Mouse (Mus musculus): ENCODE measurements around the gene 6430531B16Rik. TPM values are rescaled to one million over a fixed set of nuclear protein-coding genes. Genes with fewer than 3 reads are reported as not detected.

Gene 6430531B16Rik
- polyA plus RNA-seq (2015; fragmentation: Nextera tagmentation; extraction: Ambion mirVana), result 1.2 and 1.7 TPM in 2 replicates

DNA sequence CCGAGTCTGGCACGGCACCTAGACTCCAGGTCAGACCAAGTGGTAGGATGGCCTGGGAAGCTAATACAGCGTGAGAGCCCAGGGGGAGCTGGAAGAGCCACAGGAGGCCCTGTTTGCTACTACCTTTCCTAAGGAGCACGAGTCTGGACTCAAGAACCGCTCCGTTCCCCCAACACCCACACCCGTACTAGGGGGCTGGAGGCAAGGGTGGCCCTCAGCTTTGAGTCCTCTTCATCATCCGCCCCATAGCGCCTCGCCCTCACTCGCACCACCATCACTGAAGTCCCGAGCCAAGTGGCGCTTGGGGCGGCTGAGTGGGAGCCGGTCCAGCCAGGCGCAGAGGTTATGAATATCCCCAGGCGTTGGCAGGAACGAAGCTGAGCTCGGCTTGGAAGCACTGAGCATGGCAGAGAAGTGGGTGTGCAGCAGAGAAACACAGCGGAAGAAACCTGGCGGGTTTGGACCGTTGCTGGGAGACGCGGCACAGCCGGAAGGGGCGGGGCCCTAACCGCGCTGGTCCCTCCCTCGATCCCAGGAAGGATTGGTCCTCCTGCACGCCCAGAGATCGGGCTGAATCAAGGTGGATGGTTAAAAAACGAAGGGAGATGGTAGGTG, at the start of gene 6430531B16Rik:
6430531B16Rik (minus strand) TSS at position 478 of the 615 bp plus-strand sequence.
- H3K27me3 ChIP-seq, result no peaks in the 10 kb centered on the region
- H3K9ac ChIP-seq, result peak within 1 kb of the TSS; percentile 37; the same call in 1 of the 2 replicates
- H3K4me1 ChIP-seq, result peaks cover 12% of the 10 kb centered on the region; the same call in 1 of the 2 replicates
- H3K4me2 ChIP-seq, result peak within 1 kb of the TSS; percentile 81
- H3K4me3 ChIP-seq, result peak within 1 kb of the TSS; percentile 51
- H3K36me3 ChIP-seq, result no peaks in the 10 kb centered on the region
- peak; percentile 87 for ATAC-seq (ENCODE audit: borderline replicate concordance, extremely low read depth, low FRiP score, low TSS enrichment)
- WGBS, result 3% methylated on average over 32 of the region's 32 CpGs
- H3K27ac ChIP-seq, result no peak within 1 kb of the TSS
- H3K9me3 ChIP-seq, result no peaks in the 10 kb centered on the region

- ATAC-seq (ENCODE audit: borderline replicate concordance, extremely low read depth, low FRiP score, low TSS enrichment), result no peak
- Histone ChIP-seq H3K27me3 (no peaks in the 10 kb centered on the region), H3K36me3 (peaks cover 25% of the 10 kb centered on the region), H3K4me1 (no peaks in the 10 kb centered on the region), H3K4me3 (no peak overlapping the region), H3K4me2 (no peak overlapping the region), H3K9ac (no peak overlapping the region), H3K27ac (no peak overlapping the region), H3K9me3 (no peaks in the 10 kb centered on the region)
- WGBS, result 95% methylated on average over 17 of the region's 17 CpGs
Observed at GRCm38 (mm10) chr7:140011336-140011735, 32.8 kb upstream of the 6430531B16Rik start.

DNA sequence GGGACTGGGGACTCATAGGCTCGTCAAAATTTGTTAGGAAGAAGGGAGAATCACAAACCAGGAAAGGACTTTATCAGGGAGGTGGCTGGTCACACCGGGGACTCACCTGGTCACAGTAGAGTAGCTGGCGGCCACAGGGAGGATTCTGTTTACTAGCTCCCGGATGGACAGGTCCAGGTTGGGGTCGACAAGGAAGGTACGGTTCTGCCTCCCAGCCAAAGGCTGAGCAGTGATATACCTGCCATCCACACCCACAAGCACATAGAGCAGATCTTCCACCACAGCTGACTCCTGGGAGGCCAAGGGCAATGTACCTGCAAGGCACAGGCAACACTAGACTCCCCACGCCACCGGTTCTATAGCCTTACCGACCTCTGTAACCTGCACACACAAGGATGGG, 29.2 kb upstream of the 6430531B16Rik start:
- Histone ChIP-seq H3K27me3 (no peaks in the 10 kb centered on the region), H3K9ac (no peak overlapping the region), H3K27ac (no peak overlapping the region), H3K36me3 (peaks cover 45% of the 10 kb centered on the region), H3K4me2 (no peak overlapping the region), H3K9me3 (no peaks in the 10 kb centered on the region), H3K4me3 (no peak overlapping the region), H3K4me1 (no peaks in the 10 kb centered on the region)
- 96% methylated on average over 9 of the region's 9 CpGs for WGBS
- no peak for ATAC-seq (ENCODE audit: borderline replicate concordance, extremely low read depth, low FRiP score, low TSS enrichment)

DNA sequence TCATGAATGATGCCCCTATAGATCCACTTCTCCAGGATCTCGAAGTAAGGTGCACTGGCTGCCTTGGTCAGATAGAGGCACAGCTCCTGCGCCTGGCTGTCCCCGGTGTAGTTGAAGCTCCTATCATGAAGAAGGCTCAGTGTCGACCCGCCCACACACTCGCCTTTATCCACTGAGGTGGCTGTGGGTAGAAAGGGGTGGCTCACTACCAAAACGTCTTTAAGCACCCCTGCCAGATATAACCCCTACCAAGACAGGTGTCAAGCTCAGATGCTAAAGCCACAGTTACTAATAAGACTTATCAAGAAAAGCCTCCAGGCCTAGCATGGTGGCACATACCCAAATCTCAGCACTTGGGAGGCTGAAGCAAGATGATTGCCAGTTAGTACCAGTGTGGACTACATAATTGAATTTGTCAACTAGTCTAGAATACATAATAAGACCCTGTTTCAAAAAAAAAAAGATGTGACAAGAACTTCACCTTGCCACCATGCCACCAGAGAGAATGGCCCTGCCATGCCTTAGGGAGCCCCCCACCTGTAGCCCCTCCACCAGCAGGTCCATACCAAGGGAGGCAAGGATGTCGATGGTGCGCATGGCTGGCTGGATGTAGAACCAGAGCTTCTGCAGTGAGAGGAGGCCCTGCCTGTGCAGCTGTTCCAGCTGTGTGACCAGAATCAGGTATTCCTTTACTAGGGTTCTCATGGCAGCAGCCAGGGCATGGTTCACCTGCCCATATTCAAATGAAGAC, 28.5 kb upstream of the 6430531B16Rik start:
- H3K4me3 ChIP-seq, result no peak overlapping the region
- no peaks in the 10 kb centered on the region for H3K27me3 ChIP-seq
- H3K9me3 ChIP-seq, result no peaks in the 10 kb centered on the region
- H3K9ac ChIP-seq, result no peak overlapping the region
- H3K4me2 ChIP-seq, result no peak overlapping the region
- WGBS, result 90% methylated on average over 9 of the region's 9 CpGs
- H3K27ac ChIP-seq, result no peak overlapping the region
- ATAC-seq (ENCODE audit: borderline replicate concordance, extremely low read depth, low FRiP score, low TSS enrichment), result no peak
- H3K36me3 ChIP-seq, result peaks cover 50% of the 10 kb centered on the region
- H3K4me1 ChIP-seq, result no peaks in the 10 kb centered on the region

DNA sequence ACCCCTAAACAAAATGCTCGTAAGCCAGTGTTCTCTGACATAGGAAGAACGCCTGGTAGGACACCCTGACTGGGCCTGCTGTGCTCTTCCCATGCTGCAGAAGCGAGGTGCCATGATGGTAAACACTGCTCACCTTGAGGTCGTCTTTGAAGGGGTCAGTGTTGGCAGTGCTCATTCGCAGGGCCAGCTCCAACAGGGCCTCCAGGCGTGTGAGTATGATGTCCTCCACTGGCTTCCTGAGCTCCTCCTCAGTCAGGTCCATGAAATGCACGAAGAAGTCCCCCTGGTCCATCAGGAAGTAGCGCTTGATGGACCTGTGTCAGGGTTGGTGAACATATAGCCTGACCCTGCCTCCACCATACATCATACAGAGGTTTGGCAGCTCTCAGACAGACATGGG, 26.1 kb upstream of the 6430531B16Rik start:
- Histone ChIP-seq H3K4me2 (no peak overlapping the region), H3K9ac (no peak overlapping the region), H3K27me3 (no peaks in the 10 kb centered on the region), H3K36me3 (peaks cover 68% of the 10 kb centered on the region), H3K27ac (no peak overlapping the region), H3K4me1 (no peaks in the 10 kb centered on the region), H3K9me3 (no peaks in the 10 kb centered on the region), H3K4me3 (no peak overlapping the region)
- no peak for ATAC-seq (ENCODE audit: borderline replicate concordance, extremely low read depth, low FRiP score, low TSS enrichment)
- 82% methylated on average over 8 of the region's 8 CpGs for WGBS

DNA sequence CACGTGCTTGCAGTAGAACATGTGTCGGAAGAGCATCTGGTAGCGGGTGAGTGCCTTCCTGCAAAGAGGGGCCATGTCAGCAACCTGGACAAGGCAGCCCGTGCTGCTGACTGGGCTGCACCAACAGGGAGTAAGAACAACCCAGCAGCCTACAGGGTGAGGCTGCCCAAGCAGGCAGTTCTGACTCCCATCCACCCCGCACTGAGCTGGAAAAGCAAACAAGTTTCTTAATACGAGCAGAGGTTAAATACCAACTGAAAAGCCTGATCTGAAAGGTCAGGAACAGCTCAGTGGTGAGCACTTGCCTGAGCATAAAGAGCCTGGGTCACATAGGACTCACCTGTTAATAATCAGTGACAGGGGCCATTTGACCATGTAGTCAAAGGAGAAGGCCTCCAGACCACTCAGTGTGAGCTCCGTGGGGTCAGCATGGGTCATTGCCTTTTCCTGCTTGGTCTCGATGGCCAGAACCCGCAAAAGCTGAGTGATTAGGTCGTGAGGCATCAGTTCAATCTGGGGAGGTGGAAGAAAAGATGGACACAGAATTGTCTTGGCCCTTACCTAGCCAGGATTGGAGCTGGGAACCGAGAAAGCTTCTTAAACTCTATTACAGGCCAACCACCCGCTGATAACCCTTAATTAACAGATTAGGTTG, 22.7 kb upstream of the 6430531B16Rik start:
- no peak for ATAC-seq (ENCODE audit: borderline replicate concordance, extremely low read depth, low FRiP score, low TSS enrichment)
- Histone ChIP-seq H3K4me1 (no peaks in the 10 kb centered on the region), H3K27me3 (no peaks in the 10 kb centered on the region), H3K27ac (no peak overlapping the region), H3K4me2 (no peak overlapping the region), H3K9ac (no peak overlapping the region), H3K4me3 (no peak overlapping the region), H3K36me3 (peaks cover 84% of the 10 kb centered on the region), H3K9me3 (no peaks in the 10 kb centered on the region)
- WGBS, result 78% methylated on average over 12 of the region's 12 CpGs

- 94% methylated on average over 13 of the region's 13 CpGs for WGBS
- Histone ChIP-seq H3K4me3 (no peak overlapping the region), H3K36me3 (peaks cover 77% of the 10 kb centered on the region), H3K9me3 (no peaks in the 10 kb centered on the region), H3K4me2 (no peak overlapping the region), H3K27me3 (no peaks in the 10 kb centered on the region), H3K4me1 (no peaks in the 10 kb centered on the region), H3K27ac (no peak overlapping the region), H3K9ac (no peak overlapping the region)
- no peak for ATAC-seq (ENCODE audit: borderline replicate concordance, extremely low read depth, low FRiP score, low TSS enrichment)
Observed at GRCm38 (mm10) chr7:139998691-139999350, 20.3 kb upstream of the 6430531B16Rik start.

DNA sequence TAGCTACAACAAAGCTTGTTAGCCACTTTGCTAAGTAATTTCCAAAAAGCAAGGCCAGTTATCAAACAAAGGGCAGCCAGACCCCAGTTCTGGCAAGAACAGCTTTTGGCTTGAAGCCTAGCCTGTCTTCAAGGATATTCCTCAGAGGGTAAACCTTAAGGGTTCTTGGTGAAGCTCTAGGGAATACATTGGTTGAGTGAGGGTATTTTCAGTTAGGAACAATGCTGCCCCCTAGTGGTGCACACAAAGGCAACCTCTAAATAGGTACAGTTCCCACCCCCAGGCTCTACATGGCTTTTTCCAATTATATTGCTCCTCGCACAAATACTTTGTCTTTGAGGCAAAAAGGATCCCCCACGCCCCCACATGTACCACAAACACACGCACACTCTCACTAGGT, 16.1 kb upstream of the 6430531B16Rik start:
- H3K4me3 ChIP-seq, result no peak overlapping the region
- H3K9me3 ChIP-seq, result no peaks in the 10 kb centered on the region
- no peak overlapping the region for H3K9ac ChIP-seq
- no peak for ATAC-seq (ENCODE audit: borderline replicate concordance, extremely low read depth, low FRiP score, low TSS enrichment)
- H3K4me2 ChIP-seq, result no peak overlapping the region
- H3K27me3 ChIP-seq, result no peaks in the 10 kb centered on the region
- H3K4me1 ChIP-seq, result no peaks in the 10 kb centered on the region
- WGBS, result 36% methylated on average over 3 of the region's 3 CpGs
- no peak overlapping the region for H3K27ac ChIP-seq
- peaks cover 46% of the 10 kb centered on the region for H3K36me3 ChIP-seq

- no peak for ATAC-seq (ENCODE audit: borderline replicate concordance, extremely low read depth, low FRiP score, low TSS enrichment)
- Histone ChIP-seq H3K4me1 (no peaks in the 10 kb centered on the region), H3K27ac (no peak overlapping the region), H3K4me2 (no peak overlapping the region), H3K9me3 (no peaks in the 10 kb centered on the region), H3K4me3 (no peak overlapping the region), H3K27me3 (no peaks in the 10 kb centered on the region), H3K9ac (no peak overlapping the region), H3K36me3 (peaks cover 42% of the 10 kb centered on the region)
- 81% methylated on average over 4 of the region's 4 CpGs for WGBS
Observed at GRCm38 (mm10) chr7:139994202-139994601, 15.6 kb upstream of the 6430531B16Rik start.

DNA sequence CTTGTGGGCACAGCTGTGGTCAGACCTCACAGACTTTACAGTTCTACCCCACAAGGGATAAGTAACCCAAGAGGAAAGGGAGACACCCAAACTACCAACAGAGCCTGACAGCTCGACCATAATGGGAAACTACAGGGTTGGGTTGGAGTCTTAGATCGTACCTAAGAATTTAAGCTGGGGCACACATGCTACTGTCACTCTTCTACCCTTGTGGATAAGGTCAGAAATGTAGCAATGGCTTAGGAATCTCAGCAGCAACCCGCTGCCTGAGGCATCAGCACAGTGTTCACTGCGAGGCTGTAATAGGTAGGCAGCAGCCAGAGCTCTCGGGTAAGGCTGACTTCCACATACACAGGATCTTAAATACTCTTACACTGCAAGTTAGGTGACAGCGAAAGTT, 15.0 kb upstream of the 6430531B16Rik start:
- H3K27ac ChIP-seq, result no peak overlapping the region
- H3K4me1 ChIP-seq, result no peaks in the 10 kb centered on the region
- H3K9ac ChIP-seq, result no peak overlapping the region
- no peak overlapping the region for H3K4me3 ChIP-seq
- 84% methylated on average over 6 of the region's 6 CpGs for WGBS
- no peak overlapping the region for H3K4me2 ChIP-seq
- peaks cover 35% of the 10 kb centered on the region for H3K36me3 ChIP-seq
- H3K9me3 ChIP-seq, result no peaks in the 10 kb centered on the region
- no peak for ATAC-seq (ENCODE audit: borderline replicate concordance, extremely low read depth, low FRiP score, low TSS enrichment)
- no peaks in the 10 kb centered on the region for H3K27me3 ChIP-seq

DNA sequence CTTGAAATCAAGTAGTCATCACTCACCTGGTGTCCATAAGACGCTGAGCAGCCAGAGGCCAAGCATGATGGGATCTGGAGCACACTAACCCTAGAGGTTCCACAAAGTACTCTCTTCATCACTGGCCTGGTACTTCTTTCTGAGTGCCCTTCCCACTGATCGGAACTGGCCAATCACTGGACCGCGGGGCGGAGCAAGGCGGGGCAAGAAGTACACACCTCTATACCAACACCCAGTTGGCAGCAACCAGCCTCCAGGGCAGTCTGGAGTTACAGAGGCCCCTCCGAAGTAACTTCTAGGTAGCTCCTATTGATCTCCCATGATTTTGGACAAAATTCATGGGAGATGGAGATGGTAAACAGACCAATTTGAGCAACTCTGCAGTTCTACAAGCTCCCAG, 13.9 kb upstream of the 6430531B16Rik start, which contains the start of gene Adam8:
Adam8 (minus strand) TSS at position 157 of the 400 bp plus-strand sequence.
- no peaks in the 10 kb centered on the region for H3K27me3 ChIP-seq
- no peak within 1 kb of the TSS for H3K9ac ChIP-seq
- no peak within 1 kb of the TSS for H3K4me3 ChIP-seq
- H3K4me2 ChIP-seq, result no peak within 1 kb of the TSS
- 25% methylated on average over 7 of the region's 7 CpGs for WGBS
- ATAC-seq (ENCODE audit: borderline replicate concordance, extremely low read depth, low FRiP score, low TSS enrichment), result peak; percentile 48; the same call in 1 of the 2 replicates
- H3K36me3 ChIP-seq, result peaks cover 24% of the 10 kb centered on the region
- H3K4me1 ChIP-seq, result no peaks in the 10 kb centered on the region
- H3K27ac ChIP-seq, result no peak within 1 kb of the TSS
- H3K9me3 ChIP-seq, result no peaks in the 10 kb centered on the region
